Mouse (Mus musculus): Measurements from ENCODE around the gene Gm49368. TPM values are rescaled to one million over a fixed set of nuclear protein-coding genes. Genes with fewer than 3 reads are reported as not detected.
"Not testable (repeated sequence)": the region's sequence is repeated elsewhere in the genome, so short reads cannot be mapped to it uniquely, and the experiment has no call there.

Gene Gm49368
- polyA plus RNA-seq, 1 experiment from 2014 or later: not detected

- Histone ChIP-seq H3K27me3 (no peaks in the 10 kb centered on the region), H3K4me3 (no peak overlapping the region), H3K4me2 (replicated peaks) (no peak overlapping the region), H3K36me3 (no peaks in the 10 kb centered on the region), H3K27ac (replicated peaks) (no peak overlapping the region), H3K9ac (replicated peaks) (no peak overlapping the region), H3K9me3 (no peaks in the 10 kb centered on the region), H3K4me1 (no peaks in the 10 kb centered on the region)
- ATAC-seq (replicated peaks): no peak
- 93% methylated on average over 8 of the region's 8 CpGs for WGBS
Measured at GRCm38 (mm10) chr7:128150970-128151369, 88.5 kb downstream of the Gm49368 start.

DNA sequence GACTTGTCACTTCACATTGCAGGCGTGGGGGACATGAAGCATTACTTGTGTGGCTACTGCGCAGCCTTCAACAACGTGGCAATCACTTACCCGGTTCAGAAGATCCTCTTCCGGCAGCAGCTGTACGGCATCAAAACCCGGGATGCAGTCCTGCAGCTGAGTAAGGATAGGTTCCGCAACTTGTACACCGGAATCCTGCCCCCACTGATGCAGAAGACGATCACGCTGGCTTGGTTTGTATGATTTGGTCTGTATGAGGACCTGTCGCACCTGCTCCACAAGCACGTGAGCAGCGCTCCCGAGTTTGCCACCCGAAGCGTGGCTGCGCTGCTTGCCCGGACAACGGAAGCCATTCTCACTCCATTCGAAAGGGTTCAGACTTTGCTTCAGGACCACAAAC is 91.6 kb downstream of the Gm49368 start, which contains the start of gene Itgad:
Gene Itgad (plus strand): TSS at position 301 of the 400 bp plus-strand sequence.
- Histone ChIP-seq H3K27me3 (no peaks in the 10 kb centered on the region), H3K36me3 (no peaks in the 10 kb centered on the region), H3K9me3 (no peaks in the 10 kb centered on the region), H3K27ac (replicated peaks) (no peak within 1 kb of the TSS), H3K4me3 (no peak within 1 kb of the TSS), H3K4me1 (no peaks in the 10 kb centered on the region), H3K4me2 (replicated peaks) (no peak within 1 kb of the TSS), H3K9ac (replicated peaks) (no peak within 1 kb of the TSS)
- WGBS: 92% methylated on average over 21 of the region's 21 CpGs
- ATAC-seq (replicated peaks): no peak

DNA sequence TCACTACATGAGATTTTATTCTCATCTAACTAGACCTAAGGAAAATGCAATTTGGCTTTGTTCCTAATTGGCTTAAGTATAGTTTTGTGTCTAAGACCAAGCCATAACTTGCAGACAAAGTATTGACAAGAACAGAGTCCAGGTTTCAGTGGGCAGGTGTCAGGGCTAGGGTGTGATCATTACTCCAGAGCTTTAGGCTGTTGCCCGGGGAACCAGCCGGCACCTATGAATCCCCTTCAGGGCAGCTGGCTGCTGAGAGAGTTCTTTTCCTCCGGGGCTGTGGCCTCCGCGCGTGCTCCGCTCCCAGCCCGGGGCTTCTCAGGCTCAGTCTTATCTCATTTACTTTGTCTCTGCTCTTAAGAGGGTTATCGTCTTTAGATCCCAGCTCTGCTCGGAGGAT is 92.4 kb downstream of the Gm49368 start:
- Histone ChIP-seq H3K9ac (replicated peaks) (no peak overlapping the region), H3K36me3 (no peaks in the 10 kb centered on the region), H3K4me2 (replicated peaks) (no peak overlapping the region), H3K4me1 (no peaks in the 10 kb centered on the region), H3K27me3 (no peaks in the 10 kb centered on the region), H3K9me3 (no peaks in the 10 kb centered on the region), H3K27ac (replicated peaks) (no peak overlapping the region), H3K4me3 (no peak overlapping the region)
- 49% methylated on average over 10 of the region's 10 CpGs for WGBS
- no peak for ATAC-seq (replicated peaks)

- not testable (repeated sequence) for H3K9ac ChIP-seq (replicated peaks); H3K9me3 ChIP-seq; ATAC-seq (replicated peaks); H3K36me3 ChIP-seq; H3K4me3 ChIP-seq; H3K4me2 ChIP-seq (replicated peaks); H3K27me3 ChIP-seq; H3K4me1 ChIP-seq; H3K27ac ChIP-seq (replicated peaks)
- WGBS: 85% methylated on average over 8 of the region's 8 CpGs
Measured at GRCm38 (mm10) chr7:128158688-128159354, 96.3 kb downstream of the Gm49368 start.

- no peak overlapping the region for H3K27ac ChIP-seq (replicated peaks)
- H3K9ac ChIP-seq (replicated peaks): no peak overlapping the region
- no peaks in the 10 kb centered on the region for H3K36me3 ChIP-seq
- H3K27me3 ChIP-seq: no peaks in the 10 kb centered on the region
- no peak overlapping the region for H3K4me2 ChIP-seq (replicated peaks)
- no peaks in the 10 kb centered on the region for H3K4me1 ChIP-seq
- 94% methylated on average over 4 of the region's 4 CpGs for WGBS
- H3K4me3 ChIP-seq: no peak overlapping the region
- ATAC-seq (replicated peaks): no peak
- H3K9me3 ChIP-seq: no peaks in the 10 kb centered on the region
Measured at GRCm38 (mm10) chr7:128164001-128164400, 101.5 kb downstream of the Gm49368 start.

DNA sequence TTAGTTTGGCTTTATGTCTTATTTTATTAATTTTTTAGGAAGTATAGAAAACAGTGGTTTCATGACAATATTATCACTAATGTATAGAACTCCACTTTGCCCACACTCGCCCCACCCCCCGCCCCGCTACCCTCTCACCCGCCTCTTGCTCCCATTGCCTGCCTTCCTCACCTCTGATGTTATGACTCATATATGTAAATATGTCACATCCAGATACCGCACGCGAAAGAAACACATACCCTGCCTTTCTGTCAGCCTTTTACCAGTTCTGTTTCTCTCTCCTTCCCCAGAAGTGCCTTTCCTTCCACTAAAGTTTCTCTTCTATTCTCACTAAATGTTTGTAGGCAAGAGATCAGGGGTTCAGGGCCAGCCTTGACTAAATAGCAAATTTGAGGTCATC is 103.9 kb downstream of the Gm49368 start:
- Histone ChIP-seq H3K9ac (replicated peaks) (no peak overlapping the region), H3K27ac (replicated peaks) (no peak overlapping the region), H3K4me1 (no peaks in the 10 kb centered on the region), H3K4me3 (no peak overlapping the region), H3K27me3 (no peaks in the 10 kb centered on the region), H3K4me2 (replicated peaks) (no peak overlapping the region), H3K9me3 (no peaks in the 10 kb centered on the region), H3K36me3 (no peaks in the 10 kb centered on the region)
- 92% methylated on average over 7 of the region's 7 CpGs for WGBS
- no peak for ATAC-seq (replicated peaks)

DNA sequence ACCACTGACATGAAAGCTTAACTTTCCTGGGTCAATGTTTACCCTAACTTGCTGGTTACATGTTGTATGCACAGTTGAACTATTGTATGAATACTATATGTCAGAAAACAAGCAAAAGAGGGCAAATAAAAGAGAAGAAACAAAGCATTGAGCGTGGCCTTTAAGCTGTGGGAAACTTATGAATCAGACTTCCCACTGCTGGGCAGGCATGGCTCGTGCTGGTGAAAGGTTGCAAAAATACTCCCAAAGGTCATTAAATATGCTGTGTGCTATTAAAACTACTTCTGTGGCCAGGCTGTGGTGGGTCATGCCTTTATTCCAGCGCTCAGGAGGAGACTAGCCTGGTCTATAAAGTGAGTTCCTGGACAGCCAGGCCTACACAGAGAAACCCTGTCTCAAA is 107.5 kb downstream of the Gm49368 start:
- WGBS: 65% methylated on average over 3 of the region's 3 CpGs

More for the DNA sequence above, 107.5 kb downstream of the Gm49368 start:
- H3K9ac ChIP-seq (replicated peaks): no peak overlapping the region
- H3K27me3 ChIP-seq: no peaks in the 10 kb centered on the region
- no peaks in the 10 kb centered on the region for H3K9me3 ChIP-seq
- no peak overlapping the region for H3K4me2 ChIP-seq (replicated peaks)
- no peaks in the 10 kb centered on the region for H3K4me1 ChIP-seq
- H3K36me3 ChIP-seq: no peaks in the 10 kb centered on the region
- H3K27ac ChIP-seq (replicated peaks): no peak overlapping the region
- no peak overlapping the region for H3K4me3 ChIP-seq
- no peak for ATAC-seq (replicated peaks)

Other genes with a start within 250 kb of the Gm49368 start
- 19.2 and 21.3 TPM in 2 replicates for gene Stx4a, start 238.4 kb upstream of the Gm49368 start, polyA plus RNA-seq (2015; fragmentation: Nextera tagmentation; extraction: Ambion mirVana)
- gene Stx1b, start 238.1 kb upstream of the Gm49368 start, polyA plus RNA-seq (2015; fragmentation: Nextera tagmentation; extraction: Ambion mirVana): 34.5 and 37.4 TPM in 2 replicates
- 13.2 and 13.7 TPM in 2 replicates for gene Zfp646, start 186.5 kb upstream of the Gm49368 start, polyA plus RNA-seq (2015; fragmentation: Nextera tagmentation; extraction: Ambion mirVana)
- gene Zfp668, start 185.9 kb upstream of the Gm49368 start, polyA plus RNA-seq (2015; fragmentation: Nextera tagmentation; extraction: Ambion mirVana): 46.2 and 48.4 TPM in 2 replicates
- gene Prss53, start 171.7 kb upstream of the Gm49368 start, polyA plus RNA-seq (2015; fragmentation: Nextera tagmentation; extraction: Ambion mirVana): 0.78 and 0.92 TPM in 2 replicates
- gene Gm21974, start 167.2 kb upstream of the Gm49368 start, polyA plus RNA-seq (2015; fragmentation: Nextera tagmentation; extraction: Ambion mirVana): not detected in 2 replicates
- 65.7 and 69.7 TPM in 2 replicates for gene Vkorc1, start 167.1 kb upstream of the Gm49368 start, polyA plus RNA-seq (2015; fragmentation: Nextera tagmentation; extraction: Ambion mirVana)
- 81.7 and 84.3 TPM in 2 replicates for gene Bckdk, start 158.6 kb upstream of the Gm49368 start, polyA plus RNA-seq (2015; fragmentation: Nextera tagmentation; extraction: Ambion mirVana)
- 52.7 and 56.5 TPM in 2 replicates for gene Kat8, start 150.2 kb upstream of the Gm49368 start, polyA plus RNA-seq (2015; fragmentation: Nextera tagmentation; extraction: Ambion mirVana)
- 0.20 and 0.29 TPM in 2 replicates for gene Prss8, start 132.6 kb upstream of the Gm49368 start, polyA plus RNA-seq (2015; fragmentation: Nextera tagmentation; extraction: Ambion mirVana)
- gene Prss36, start 116.0 kb upstream of the Gm49368 start, polyA plus RNA-seq (2015; fragmentation: Nextera tagmentation; extraction: Ambion mirVana): 9.6 and 11.6 TPM in 2 replicates
- 438 and 469 TPM in 2 replicates for gene Fus, start 95.2 kb upstream of the Gm49368 start, polyA plus RNA-seq (2015; fragmentation: Nextera tagmentation; extraction: Ambion mirVana)
- 4.1 and 6.7 TPM in 2 replicates for gene Pycard, start 68.8 kb upstream of the Gm49368 start, polyA plus RNA-seq (2015; fragmentation: Nextera tagmentation; extraction: Ambion mirVana)
- not detected in 2 replicates for gene Trim72, start 58.7 kb upstream of the Gm49368 start, polyA plus RNA-seq (2015; fragmentation: Nextera tagmentation; extraction: Ambion mirVana)
- 0.96 and 1.0 TPM in 2 replicates for gene Itgam, start within 50 bp of the Gm49368 start, polyA plus RNA-seq (2015; fragmentation: Nextera tagmentation; extraction: Ambion mirVana)
- gene Itgax, start 66.9 kb downstream of the Gm49368 start, polyA plus RNA-seq (2015; fragmentation: Nextera tagmentation; extraction: Ambion mirVana): 0.27 TPM in 1 of 2 replicates, not detected in the other
- not detected in 2 replicates for gene Itgad, start 91.7 kb downstream of the Gm49368 start, polyA plus RNA-seq (2015; fragmentation: Nextera tagmentation; extraction: Ambion mirVana)
- 0.78 TPM in 1 of 2 replicates, not detected in the other for gene Cox6a2, start 143.7 kb downstream of the Gm49368 start, polyA plus RNA-seq (2015; fragmentation: Nextera tagmentation; extraction: Ambion mirVana)
- 11.0 and 12.0 TPM in 2 replicates for gene Armc5, start 174.7 kb downstream of the Gm49368 start, polyA plus RNA-seq (2015; fragmentation: Nextera tagmentation; extraction: Ambion mirVana)
- 8.8 and 9.7 TPM in 2 replicates for gene 9130023H24Rik, start 175.3 kb downstream of the Gm49368 start, polyA plus RNA-seq (2015; fragmentation: Nextera tagmentation; extraction: Ambion mirVana)
- gene Tgfb1i1, start 184.1 kb downstream of the Gm49368 start, polyA plus RNA-seq (2015; fragmentation: Nextera tagmentation; extraction: Ambion mirVana): 14.0 and 14.6 TPM in 2 replicates
- gene Slc5a2, start 203.0 kb downstream of the Gm49368 start, polyA plus RNA-seq (2015; fragmentation: Nextera tagmentation; extraction: Ambion mirVana): not detected in 2 replicates
- 13.1 and 14.2 TPM in 2 replicates for gene BC017158, start 235.5 kb downstream of the Gm49368 start, polyA plus RNA-seq (2015; fragmentation: Nextera tagmentation; extraction: Ambion mirVana)

Measured in forebrain, embryonic 15.5 days (tissue).